Mouse (Mus musculus) layer of hippocampus, adult 2 months (tissue): Measurements from ENCODE around the gene Rnf225. TPM values are rescaled to one million over a fixed set of nuclear protein-coding genes. Genes with fewer than 3 reads are reported as not detected.
A peak's percentile ranks its signal among the peaks of the same experiment; 100 is the strongest.
"Not testable (repeated sequence)": the region's sequence is repeated elsewhere in the genome, so short reads cannot be mapped to it uniquely, and the experiment has no call there.

Experiments
- DNase-seq, 2 experiments: peaks; one replicate each; pipeline ENCODE4 v3.0.0; 2022; ENCODE audit warnings: low spot score in 2 of 2
- H3K27ac ChIP-seq: fragments of 200-600 bp; 2 replicates; pipeline ENCODE4 v1.8.1; 2022
- H3K4me3 ChIP-seq: fragments of 200-600 bp; 2 replicates; pipeline ENCODE4 v1.8.1; 2022; ENCODE audit warnings: mild to moderate bottlenecking
- CTCF ChIP-seq: fragments of 200-600 bp; conservative IDR thresholded peaks from 2 replicates; pipeline ENCODE4 v1.8.1; 2022; ENCODE audit warnings: antibody characterized with exemption, mild to moderate bottlenecking, moderate library complexity
- long read RNA-seq, 2 experiments: library from polyadenylated mRNA; stranded (forward); transcript quantifications; one replicate each; pipeline ENCODE4 v2.0.0; 2021; ENCODE audit warnings: borderline mapping rate in 2 of 2
- total RNA-seq, 2 experiments: library from RNA; stranded (reverse); gene quantifications; 2 replicates each; pipeline ENCODE4 v1.2.3; 2021

Rnf225 gene
- 1 to 10 TPM in 1 of 2 experiments, under 1 TPM in 1; 0.64 to 1.2 TPM for total RNA-seq
- long read RNA-seq, experiment 1 = 0 reads
- long read RNA-seq, experiment 2 = 0 reads

DNA sequence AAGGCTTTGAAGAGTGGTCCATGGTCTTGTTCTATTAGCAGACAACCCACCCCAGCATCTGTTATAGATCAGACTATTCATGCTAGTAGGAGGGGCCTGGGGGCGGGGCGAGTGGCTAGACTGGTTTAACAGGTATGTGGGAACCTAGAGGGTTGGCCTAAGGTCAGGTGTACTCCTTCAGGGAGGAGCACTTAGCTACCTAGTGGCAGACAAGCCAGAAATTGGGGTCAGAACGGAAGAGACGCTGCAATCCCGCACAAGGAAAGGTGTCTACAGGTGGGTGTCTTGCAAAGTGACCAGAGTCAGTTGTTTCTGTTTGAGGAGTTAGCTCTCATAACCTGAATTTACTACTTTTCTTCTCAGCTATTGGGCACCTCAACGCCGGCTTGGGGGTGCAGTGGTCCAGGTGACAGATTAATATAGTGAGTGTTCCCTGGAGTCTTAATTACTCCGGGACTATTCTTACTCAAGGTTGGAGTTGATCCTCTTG, at the start of gene Rnf225:
Rnf225 (plus strand) TSS at position 226 of the 490 bp plus-strand sequence.
- no peak for DNase-seq
- TF ChIP-seq CTCF = no peak
- Histone ChIP-seq H3K4me3 (peak within 1 kb of the TSS; percentile 49), H3K27ac (peak within 1 kb of the TSS; percentile 43; the same call in 1 of the 2 replicates)

DNA sequence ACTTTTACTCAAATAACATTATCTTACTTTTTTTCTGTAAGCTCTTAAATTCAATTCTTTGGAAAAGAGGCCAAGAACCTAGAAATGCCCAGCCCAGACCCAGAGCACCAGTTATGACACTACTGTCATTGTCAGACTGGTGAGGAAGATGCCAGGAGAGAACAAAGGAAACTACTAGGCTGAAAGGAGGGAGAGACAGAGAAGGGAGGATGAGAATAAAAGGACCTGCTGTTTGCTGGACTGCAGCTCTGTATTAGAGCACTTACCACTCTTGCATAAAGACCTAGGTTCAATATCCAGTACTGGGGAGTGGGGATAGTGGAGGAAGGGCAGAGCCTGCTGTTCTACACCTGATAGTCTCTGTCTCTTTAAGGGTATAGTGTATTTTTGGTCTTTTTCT, 47.2 kb upstream of the Rnf225 start:
- no peak for TF ChIP-seq CTCF
- Histone ChIP-seq H3K27ac (peak overlapping the region; percentile 88; the same call in 1 of the 2 replicates), H3K4me3 (peak overlapping the region; percentile 82)
- no peak for DNase-seq

DNA sequence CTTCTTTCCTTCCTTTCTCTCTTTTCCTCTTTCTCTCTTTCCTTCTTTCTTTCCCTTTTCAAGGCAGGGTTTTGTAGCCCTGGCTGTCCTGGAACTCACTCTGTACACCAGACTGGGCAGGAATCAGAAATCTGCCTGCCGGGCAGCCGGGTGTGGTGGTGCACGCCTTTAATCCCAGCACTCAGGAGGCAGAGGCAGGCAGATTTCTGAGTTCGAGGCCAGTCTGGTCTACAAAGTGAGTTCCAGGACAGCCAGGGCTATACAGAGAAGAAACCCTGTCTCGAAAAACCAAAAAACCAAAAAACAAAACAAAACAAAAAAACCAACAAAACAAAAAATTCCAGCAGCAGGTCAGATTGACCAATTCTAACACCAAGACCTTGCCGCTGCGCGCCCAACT, 46.7 kb upstream of the Rnf225 start:
- H3K4me3 ChIP-seq = peak overlapping the region; percentile 82
- DNase-seq = not testable (repeated sequence)
- peak overlapping the region; percentile 88 for H3K27ac ChIP-seq

DNA sequence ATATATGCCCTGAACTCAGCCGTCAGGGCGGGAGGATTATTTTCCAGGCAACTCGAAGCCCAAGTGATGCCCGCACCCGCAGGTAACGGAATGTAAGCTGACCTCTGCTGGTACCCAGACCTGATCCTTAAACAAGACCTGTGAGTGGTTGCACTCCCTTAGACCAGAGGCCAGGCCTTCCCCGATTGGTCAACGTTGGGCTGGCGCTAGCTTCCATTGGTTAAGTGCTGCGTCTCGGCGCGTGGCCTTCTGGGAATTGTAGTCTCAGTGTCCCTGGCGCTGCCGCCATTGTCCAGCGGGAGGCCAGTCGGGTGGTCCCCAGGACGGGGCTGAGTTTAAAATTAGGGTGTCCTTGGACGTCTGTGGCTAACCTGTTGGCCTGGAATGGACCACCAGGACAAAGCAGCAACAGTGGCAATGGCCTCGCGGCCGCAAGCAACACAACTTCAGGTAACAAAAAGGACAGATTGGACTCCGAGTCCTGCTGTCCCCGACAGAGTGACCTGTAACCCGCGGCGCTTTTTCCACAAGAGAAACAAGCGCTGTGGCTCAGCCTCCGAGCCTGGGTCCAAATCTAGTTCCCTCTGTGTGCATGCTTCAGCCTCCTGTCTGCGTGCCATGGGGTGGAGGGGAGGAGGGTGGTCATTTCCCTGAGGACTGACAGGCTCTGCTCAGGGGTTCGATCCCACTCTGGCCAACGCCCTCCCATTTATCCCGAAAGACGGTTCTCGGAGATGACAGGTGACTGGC, 46.1 kb upstream of the Rnf225 start, which contains the start of gene Zfp128:
Zfp128 (plus strand) TSS at position 267 of the 750 bp plus-strand sequence.
- H3K4me3 ChIP-seq = peak within 1 kb of the TSS; percentile 82
- DNase-seq = peak; percentile 92 to 97
- TF ChIP-seq CTCF = peak; percentile 62
- H3K27ac ChIP-seq = peak within 1 kb of the TSS; percentile 88

DNA sequence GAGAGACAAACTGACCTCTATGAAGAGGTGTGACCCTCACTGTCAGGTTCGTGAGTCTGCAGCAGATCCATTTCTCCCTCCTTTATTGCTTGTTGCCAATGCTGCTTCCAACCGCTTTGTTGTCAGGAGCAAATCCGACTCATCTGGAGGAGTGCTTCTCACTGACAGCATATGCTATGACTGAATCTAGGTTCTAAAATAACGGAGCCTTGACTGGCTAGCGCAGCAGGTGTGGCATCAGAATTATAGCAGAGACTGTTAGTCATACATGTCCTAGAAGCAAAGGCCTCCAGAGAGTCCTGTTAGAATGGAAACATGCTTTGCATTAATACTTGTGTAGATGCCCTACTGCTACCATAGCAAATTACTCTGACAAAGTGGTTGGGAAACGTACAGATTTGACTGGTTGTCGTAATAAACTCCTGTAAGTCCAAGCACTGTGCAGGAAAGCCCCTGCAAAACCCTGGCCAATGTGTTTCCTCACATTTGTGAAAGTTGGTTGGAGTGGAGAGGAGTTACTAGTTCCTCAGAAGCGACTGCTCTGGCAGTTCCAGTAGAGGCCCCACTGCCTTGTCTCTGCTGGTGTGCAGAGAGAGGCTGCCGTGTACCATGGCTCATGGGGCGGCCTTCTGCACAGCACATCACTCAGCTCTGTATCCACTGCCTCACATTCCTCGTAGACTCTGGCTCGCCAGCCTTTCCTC, 40.5 kb upstream of the Rnf225 start:
- H3K4me3 ChIP-seq = no peak overlapping the region
- no peak for TF ChIP-seq CTCF

DNA sequence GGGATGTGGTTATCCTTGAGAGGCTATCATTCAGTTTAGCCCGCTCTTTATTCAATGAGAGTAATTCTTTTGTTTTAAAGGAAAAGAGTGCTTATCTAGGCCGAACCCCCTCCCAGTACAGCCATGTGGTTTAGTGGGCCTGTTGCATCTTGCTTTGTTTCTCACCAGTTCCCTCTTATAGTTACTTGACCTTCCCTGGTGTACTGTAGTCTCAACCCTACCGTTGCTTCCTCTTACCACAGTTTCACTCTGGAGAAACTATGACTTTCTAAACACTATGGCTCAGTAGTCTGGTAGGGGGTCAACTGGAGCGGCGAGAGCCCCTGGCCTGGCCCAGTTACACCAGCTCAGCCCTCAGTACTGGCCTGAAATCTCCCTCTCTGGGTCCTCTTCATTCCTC, 39.6 kb upstream of the Rnf225 start:
- no peak for DNase-seq
- no peak for TF ChIP-seq CTCF
- no peak overlapping the region for H3K27ac ChIP-seq
- no peak overlapping the region for H3K4me3 ChIP-seq

More for the DNA sequence above, 40.5 kb upstream of the Rnf225 start:
- no peak overlapping the region for H3K27ac ChIP-seq
- DNase-seq = no peak

DNA sequence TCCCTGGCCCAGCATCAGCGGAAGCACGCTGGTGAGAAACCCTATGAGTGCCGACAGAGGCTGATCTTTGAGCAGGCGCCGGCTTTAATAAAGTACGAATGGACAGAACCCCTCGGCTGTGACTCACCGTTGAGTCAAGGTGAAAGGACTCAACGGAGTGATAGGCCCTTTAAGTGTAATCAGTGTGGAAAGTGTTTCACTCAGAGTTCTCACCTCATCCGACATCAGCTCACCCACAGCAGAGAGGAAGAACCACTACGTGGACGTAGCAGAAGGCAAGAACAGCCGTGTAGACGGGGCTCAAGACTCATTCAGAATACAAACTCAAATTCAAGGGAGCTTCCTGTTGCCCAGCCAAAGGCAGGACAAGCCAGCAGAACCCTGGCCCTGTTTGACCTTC, 36.3 kb upstream of the Rnf225 start:
- Histone ChIP-seq H3K4me3 (no peak overlapping the region), H3K27ac (no peak overlapping the region)
- no peak for DNase-seq
- TF ChIP-seq CTCF = no peak

DNA sequence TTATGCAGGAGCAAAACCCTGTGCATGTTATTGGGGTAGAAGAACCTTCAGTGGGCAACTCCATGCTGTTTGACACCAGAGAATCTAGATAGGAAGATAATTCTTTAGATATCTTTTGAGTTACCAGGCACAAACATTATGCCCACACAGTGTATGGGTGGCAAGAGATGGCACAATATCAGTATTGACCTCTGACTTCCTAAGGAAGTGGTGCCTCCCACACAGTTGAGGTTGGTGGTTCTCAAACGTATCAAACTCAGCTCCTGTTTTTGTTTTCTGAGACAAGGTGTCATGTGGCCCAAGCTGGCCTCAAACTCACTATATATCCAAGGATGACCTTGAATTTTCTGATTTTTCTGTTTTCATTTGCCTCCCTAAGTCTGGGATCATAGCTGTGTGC, 35.9 kb upstream of the Rnf225 start:
- H3K4me3 ChIP-seq = no peak overlapping the region
- TF ChIP-seq CTCF = no peak
- H3K27ac ChIP-seq = no peak overlapping the region
- no peak for DNase-seq

DNA sequence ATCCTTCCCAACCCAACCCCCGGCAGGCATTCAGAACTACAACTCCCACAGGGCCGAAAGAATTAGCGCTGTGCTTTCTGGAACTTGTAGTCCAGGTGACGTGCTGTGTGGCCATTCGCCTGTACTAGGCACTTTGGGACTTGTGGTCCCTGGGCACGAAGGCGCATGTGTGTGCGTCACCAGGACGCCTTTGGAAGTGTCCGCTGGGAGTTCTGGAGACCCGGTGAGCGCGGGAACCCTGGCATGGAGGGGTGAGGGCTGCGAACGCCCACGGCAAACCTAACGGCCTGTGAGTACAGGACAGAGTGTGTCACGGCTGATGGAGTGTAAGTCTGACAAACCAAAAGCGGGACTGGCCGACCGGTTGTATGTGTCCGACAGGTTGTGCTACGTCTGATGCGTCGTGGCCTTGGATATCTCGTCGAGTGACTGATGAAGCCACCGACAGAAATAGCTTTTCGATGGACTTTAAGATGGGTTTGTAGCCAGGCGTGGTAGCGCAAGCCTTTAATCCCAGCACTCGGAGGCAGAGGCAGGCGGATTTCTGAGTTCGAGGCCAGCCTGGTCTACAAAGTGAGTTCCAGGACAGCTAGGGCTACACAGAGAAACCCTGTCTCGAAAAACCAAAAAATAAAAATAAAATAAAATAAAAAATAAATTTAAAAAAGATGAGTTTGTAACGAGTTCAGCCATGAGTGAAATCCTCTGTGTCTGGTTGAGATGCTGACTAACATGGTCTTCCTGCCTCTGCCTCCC, 29.4 kb upstream of the Rnf225 start, which contains the start of gene Zscan22:
Zscan22 (plus strand) TSS at position 161 of the 756 bp plus-strand sequence.
- DNase-seq = peak; percentile 94 to 98
- peak; percentile 22; the same call in 1 of the 2 replicates for TF ChIP-seq CTCF
- peak within 1 kb of the TSS; percentile 86 for H3K27ac ChIP-seq
- peak within 1 kb of the TSS; percentile 95 for H3K4me3 ChIP-seq

DNA sequence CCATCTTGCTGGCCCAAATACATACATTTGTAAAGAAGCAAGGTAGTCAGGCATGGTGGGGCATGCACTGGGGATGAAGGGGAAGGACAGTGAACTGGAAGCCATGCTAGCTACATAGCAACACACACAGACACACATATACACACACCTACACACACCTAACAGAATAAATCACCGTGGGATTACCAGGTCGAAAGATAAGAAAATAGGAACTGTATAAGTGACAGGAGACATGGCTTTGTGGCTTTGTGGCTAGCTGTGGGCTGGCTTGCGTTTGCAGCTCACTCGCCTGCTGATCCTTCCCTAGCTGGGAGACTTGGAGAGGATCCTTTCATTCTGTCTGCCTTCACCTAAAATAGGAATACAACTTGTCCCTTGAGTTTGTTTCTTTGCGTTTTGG, 25.7 kb upstream of the Rnf225 start:
- Histone ChIP-seq H3K4me3 (no peak overlapping the region), H3K27ac (no peak overlapping the region)
- TF ChIP-seq CTCF = no peak
- no peak for DNase-seq

DNA sequence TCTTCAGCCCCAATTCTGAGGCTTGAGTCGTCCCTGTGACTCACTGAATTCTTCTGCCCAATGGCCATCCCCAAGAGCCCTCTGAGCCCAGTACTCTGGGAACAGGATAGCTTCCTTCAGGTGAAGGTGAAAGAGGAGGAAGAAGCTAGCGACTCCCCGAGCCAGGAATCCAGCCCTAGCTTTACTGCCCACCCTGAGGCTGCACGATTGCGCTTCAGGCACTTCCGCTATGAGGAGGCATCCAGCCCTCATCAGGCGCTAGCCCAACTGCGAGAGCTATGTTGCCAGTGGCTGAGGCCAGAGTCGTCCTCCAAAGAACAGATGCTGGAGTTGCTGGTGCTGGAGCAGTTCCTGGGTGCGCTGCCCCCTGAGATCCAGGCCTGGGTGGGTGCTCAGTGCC, 23.6 kb upstream of the Rnf225 start:
- H3K27ac ChIP-seq = no peak overlapping the region
- no peak for DNase-seq
- H3K4me3 ChIP-seq = peak overlapping the region; percentile 17; the same call in 1 of the 2 replicates
- no peak for TF ChIP-seq CTCF

DNA sequence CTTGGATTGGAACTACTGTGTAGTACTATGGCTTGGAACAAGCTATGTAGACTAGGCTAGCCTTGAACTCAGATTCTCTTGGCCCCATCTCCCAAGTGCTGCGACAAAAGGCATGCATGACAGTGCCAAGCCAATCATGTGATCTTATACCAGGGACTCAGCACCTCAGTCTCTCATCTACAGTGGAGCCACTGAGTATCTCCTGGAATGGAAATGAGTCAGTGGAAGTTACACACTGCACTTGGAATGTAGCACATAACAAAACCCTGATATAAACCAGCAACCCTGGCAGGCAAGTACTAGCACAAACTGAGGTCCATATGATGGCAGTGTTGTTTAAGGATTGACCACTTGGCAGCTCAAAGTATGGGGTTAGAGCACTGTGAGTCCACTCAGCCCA, 22.1 kb upstream of the Rnf225 start:
- TF ChIP-seq CTCF = no peak
- H3K27ac ChIP-seq = no peak overlapping the region
- no peak overlapping the region for H3K4me3 ChIP-seq
- DNase-seq = no peak

DNA sequence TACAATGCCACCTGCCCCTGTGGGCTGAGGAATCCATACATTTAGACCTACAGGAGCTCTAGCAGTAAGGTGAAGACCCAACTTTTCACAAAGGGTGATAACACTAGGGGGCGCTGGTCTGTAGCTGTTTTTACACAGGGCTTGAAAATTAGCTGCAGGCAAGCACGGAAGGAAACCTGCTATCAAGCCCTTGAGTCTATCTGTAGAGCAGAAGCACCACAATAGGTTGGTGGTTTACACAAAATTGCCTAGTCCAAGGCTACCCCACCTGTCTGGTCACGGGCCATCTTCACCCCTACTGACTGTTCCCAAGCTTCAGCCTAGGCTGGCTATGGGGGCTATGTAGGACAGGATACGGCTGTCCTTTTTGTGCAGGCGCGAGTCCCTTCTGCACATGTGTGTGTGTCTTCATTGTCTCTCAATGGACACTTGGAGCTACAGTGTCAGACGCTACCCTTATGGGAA, 17.7 kb upstream of the Rnf225 start:
- peak overlapping the region; percentile 97 for H3K27ac ChIP-seq
- DNase-seq = peak; percentile 73 to 84
- H3K4me3 ChIP-seq = peak overlapping the region; percentile 67
- TF ChIP-seq CTCF = peak; percentile 84
